Mouse (Mus musculus): Measurements from ENCODE around the gene Cers3.

DNA sequence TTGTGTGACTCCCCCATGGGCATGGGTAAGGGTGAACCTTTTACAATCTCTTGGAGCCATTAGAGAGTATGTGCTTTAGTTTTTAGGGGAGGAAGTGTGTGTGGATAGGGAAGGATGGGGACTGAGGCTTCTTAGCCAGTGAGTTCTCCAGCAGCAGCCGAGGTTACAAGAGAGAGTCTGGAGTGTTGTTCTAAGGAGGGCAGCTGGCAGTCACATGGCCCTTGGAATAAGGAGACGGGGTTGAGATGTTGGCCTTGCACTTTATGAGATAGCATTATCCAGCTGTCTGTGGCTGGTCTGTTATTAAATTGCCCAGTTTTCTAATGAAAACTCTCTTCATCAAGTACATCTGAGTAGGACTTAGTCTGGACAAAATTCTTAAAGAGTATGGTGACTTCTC is 100.5 kb downstream of the Cers3 start:
- no peak for TF ChIP-seq CTCF (IDR thresholded peaks at IDR 0.05; ENCODE audit: control insufficient read depth, insufficient read depth, insufficient read length)
- TF ChIP-seq USF1 (IDR thresholded peaks at IDR 0.05; ENCODE audit: low read depth) = no peak
- no peak for TF ChIP-seq FOSL1 (IDR thresholded peaks at IDR 0.05; ENCODE audit: insufficient read depth, low read length, poor library complexity, severe bottlenecking)
- TF ChIP-seq MYOD1 (IDR thresholded peaks at IDR 0.05; ENCODE audit: control insufficient read depth, insufficient read length, low read depth) = no peak
- TF ChIP-seq MAX (IDR thresholded peaks at IDR 0.05) = no peak

Measured in C2C12 (cell line).